Mouse (Mus musculus) C2C12 (cell line): ENCODE measurements around the gene Zscan5b. TPM values are rescaled to one million over a fixed set of nuclear protein-coding genes. Genes with fewer than 3 reads are reported as not detected.

Source experiments
- H3K27me3 ChIP-seq: one replicate; pipeline ENCODE4 v1.6.1; 2011; ENCODE audit not compliant: control insufficient read depth, insufficient read depth, insufficient read length
- H3K36me3 ChIP-seq: one replicate; pipeline ENCODE4 v1.6.1; 2011; ENCODE audit not compliant: control insufficient read depth, insufficient read depth
- H3K4me3 ChIP-seq: one replicate; pipeline ENCODE4 v1.5.1; 2011; ENCODE audit warnings: mild to moderate bottlenecking, control low read depth; ENCODE audit not compliant: poor library complexity, insufficient read depth, severe bottlenecking
- H3K79me2 ChIP-seq: one replicate; pipeline ENCODE4 v1.6.1; 2011; ENCODE audit not compliant: control insufficient read depth, insufficient read depth
- H3K79me3 ChIP-seq: one replicate; pipeline ENCODE4 v1.6.1; 2011; ENCODE audit warnings: low read depth, control low read depth
- H3ac ChIP-seq: one replicate; pipeline ENCODE3; 2011; ENCODE audit warnings: low read depth; ENCODE audit not compliant: control insufficient read depth, insufficient read length
- CTCF ChIP-seq: IDR thresholded peaks from one replicate; pipeline ENCODE4 v1.5.1; 2011; ENCODE audit not compliant: control insufficient read depth, insufficient read depth, insufficient read length
- FOSL1 ChIP-seq: IDR thresholded peaks from one replicate; pipeline ENCODE4 v1.8.0; 2011; ENCODE audit warnings: mild to moderate bottlenecking, low read length; ENCODE audit not compliant: poor library complexity, insufficient read depth, severe bottlenecking
- MAX ChIP-seq: IDR thresholded peaks from one replicate; pipeline ENCODE4 v1.6.1; 2011; ENCODE audit warnings: mild to moderate bottlenecking, control low read depth
- MYOD1 ChIP-seq: IDR thresholded peaks from one replicate; pipeline ENCODE4 v1.6.1; 2011; ENCODE audit warnings: low read depth; ENCODE audit not compliant: control insufficient read depth, insufficient read length
- MYOG ChIP-seq: IDR thresholded peaks from one replicate; pipeline ENCODE4 v1.6.1; 2011; ENCODE audit not compliant: control insufficient read depth, insufficient read length; ENCODE audit errors: extremely low read depth
- USF1 ChIP-seq: IDR thresholded peaks from one replicate; pipeline ENCODE4 v1.6.1; 2011; ENCODE audit warnings: low read depth, mild to moderate bottlenecking, control low read depth, moderate library complexity
- polyA plus RNA-seq: library from polyadenylated mRNA; unstranded; fragments of >200 nt; fragmentation: generic; extraction: Trizol; gene quantifications from one replicate; pipeline ENCODE4 v1.2.1, GENCODE M21; 2012; ENCODE audit warnings: missing spikeins

Zscan5b gene
- polyA plus RNA-seq, 1 experiment = not detected

DNA sequence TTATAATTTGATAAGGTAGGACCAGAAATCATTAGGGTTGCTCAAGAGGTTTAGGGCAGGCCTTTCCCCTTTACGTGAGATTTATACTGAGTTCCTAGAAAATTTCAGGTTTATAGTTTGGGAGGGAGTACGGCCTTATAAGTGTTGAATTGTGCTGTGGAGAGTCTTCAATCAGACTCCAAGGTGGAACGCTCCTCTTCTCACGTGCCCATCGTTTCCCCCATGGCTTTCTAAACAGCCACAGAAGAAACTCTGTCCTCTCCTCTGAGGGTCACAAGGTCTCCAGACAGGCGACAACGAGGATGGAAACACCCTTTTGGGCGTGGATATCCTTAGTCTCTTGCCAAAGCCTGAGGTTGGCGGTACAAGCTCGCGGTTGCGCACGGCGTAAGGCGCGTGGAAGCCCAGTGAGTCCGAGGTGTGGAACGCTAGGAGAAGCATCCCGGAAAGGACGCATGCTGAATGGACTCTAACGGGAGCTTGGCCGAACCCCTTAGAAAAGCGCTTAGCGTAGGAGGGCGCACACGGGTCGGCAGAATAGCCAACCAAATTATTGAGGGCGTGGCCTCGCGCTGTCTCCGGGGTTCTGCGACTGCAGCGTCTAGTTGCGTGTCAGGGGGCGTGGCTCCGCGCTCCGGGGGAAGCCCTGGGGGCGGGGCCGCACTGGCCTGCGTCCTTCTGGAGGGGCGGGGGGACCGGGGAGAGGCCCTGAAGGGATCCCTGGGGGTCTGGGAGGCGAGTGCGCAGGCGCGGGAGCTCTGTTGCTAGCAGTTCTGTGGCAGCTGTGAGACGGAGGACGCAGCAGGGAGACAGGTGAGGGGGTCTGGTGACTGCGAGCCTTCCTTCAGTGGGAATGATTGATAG lies 64.0 kb downstream of the Zscan5b start, which contains the start of gene Zfp667:
Gene Zfp667, plus strand, starts transcription at position 738 of the 864 bp plus-strand sequence.
- H3ac ChIP-seq = peak within 1 kb of the TSS; percentile 59
- no peaks in the 10 kb centered on the region for H3K79me3 ChIP-seq
- peak within 1 kb of the TSS; percentile 26 for H3K4me3 ChIP-seq
- no peaks in the 10 kb centered on the region for H3K79me2 ChIP-seq
- no peaks in the 10 kb centered on the region for H3K27me3 ChIP-seq
- peak; percentile 6 for TF ChIP-seq USF1
- TF ChIP-seq MAX = peak; percentile 35
- no peak for TF ChIP-seq MYOD1
- no peaks in the 10 kb centered on the region for H3K36me3 ChIP-seq

- Histone ChIP-seq H3K4me3 (peak overlapping the region; percentile 21), H3K79me2 (no peaks in the 10 kb centered on the region), H3K27me3 (no peaks in the 10 kb centered on the region), H3ac (peak overlapping the region; percentile 35), H3K36me3 (no peaks in the 10 kb centered on the region), H3K79me3 (no peaks in the 10 kb centered on the region)
- TF ChIP-seq MYOD1 (no peak), CTCF (no peak), MYOG (no peak), FOSL1 (no peak), MAX (no peak), USF1 (no peak)
These were observed 64.9 kb downstream of the Zscan5b start for GRCm38 (mm10) chr7:6286921-6287531.

Other genes with a start within 250 kb of the Zscan5b start
- gene Vmn1r65, start 211.3 kb upstream of the Zscan5b start, polyA plus RNA-seq = not detected
- 0.04 TPM for gene Nlrp4c, start 177.1 kb upstream of the Zscan5b start, polyA plus RNA-seq
- 31.1 TPM for gene Zfp787, start 66.3 kb upstream of the Zscan5b start, polyA plus RNA-seq
- 30.9 TPM for gene Zfp444, start 50.1 kb upstream of the Zscan5b start, polyA plus RNA-seq
- not detected for gene Galp, start 25.2 kb upstream of the Zscan5b start, polyA plus RNA-seq
- gene Epp13, start 30.4 kb downstream of the Zscan5b start, polyA plus RNA-seq = not detected
- 1.4 TPM for gene Zfp667, start 64.3 kb downstream of the Zscan5b start, polyA plus RNA-seq
- gene Zfp583, start 109.0 kb downstream of the Zscan5b start, polyA plus RNA-seq = 0.18 TPM
- 0.01 TPM for gene Gm3854, start 121.5 kb downstream of the Zscan5b start, polyA plus RNA-seq
- 0.34 TPM for gene Zfp78, start 141.0 kb downstream of the Zscan5b start, polyA plus RNA-seq
- gene Zfp28, start 161.0 kb downstream of the Zscan5b start, polyA plus RNA-seq = 2.7 TPM
- 0.06 TPM for gene Smim17, start 176.4 kb downstream of the Zscan5b start, polyA plus RNA-seq
- gene Gm20715, start 188.0 kb downstream of the Zscan5b start, polyA plus RNA-seq = not detected
- not detected for gene Olfr1344, start 216.4 kb downstream of the Zscan5b start, polyA plus RNA-seq
- gene Olfr1336, start 233.9 kb downstream of the Zscan5b start, polyA plus RNA-seq = not detected
- gene Olfr1346, start 244.8 kb downstream of the Zscan5b start, polyA plus RNA-seq = 0.01 TPM